ENCODE assay signal across 20 mouse cellular contexts in the genomic region with DNA sequence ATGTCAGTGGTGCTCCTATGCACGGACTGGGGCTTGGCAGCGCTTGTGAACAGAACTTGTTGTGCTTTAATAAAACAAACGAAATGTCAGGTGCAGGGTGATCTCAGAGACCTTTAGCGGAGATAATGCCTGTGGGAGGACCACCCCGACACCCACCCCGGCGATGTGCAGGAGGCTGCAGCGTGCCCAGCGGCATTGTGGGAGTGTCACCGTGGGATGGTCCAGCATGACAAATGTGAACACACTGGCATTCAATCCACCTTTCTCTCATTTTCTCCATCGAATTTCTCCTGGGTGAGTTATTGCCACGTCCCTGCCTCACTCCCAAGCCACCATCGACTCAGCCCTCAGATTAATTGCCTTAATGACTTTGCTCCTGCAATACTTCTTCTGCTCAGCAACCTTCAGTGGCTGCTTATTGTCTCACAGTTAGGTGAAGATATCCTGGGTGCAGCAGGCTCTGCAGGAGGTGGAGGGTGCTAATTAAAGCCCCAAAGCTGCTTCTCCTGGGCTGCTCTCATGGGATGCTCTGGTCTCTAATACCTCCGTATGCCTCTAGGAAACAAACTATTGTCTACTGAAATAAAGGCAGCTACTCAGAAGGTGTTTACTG.
DNase-seq lines count a peak whose midpoint lies in the region; ATAC-seq lines count a peak whose summit lies in the region.
"Had no signal": no experiment of that assay in that cellular context is flagged by ENCODE, and none has a peak within 500 bp of the region (broad histone marks: within the 10 kb centered on the region; RNA-seq: fewer than 3 reads in every experiment).

No protein-coding gene starts in this region.

- no peak overlapping the region for H3K4me3 ChIP-seq in heart, embryonic 10.5 days
- no peak overlapping the region for H3K4me3 ChIP-seq in hindbrain, embryonic 12.5 days
- no peak overlapping the region for H3K4me3 ChIP-seq in hindbrain, embryonic 13.5 days
- no peak overlapping the region for H3K4me3 ChIP-seq in neural tube, embryonic 12.5 days
- H3K4me3 ChIP-seq: embryonic facial prominence, embryonic 13.5 days; limb, embryonic 10.5 days; liver, embryonic 15.5 days; lung, embryonic 15.5 days had no signal

- no peak overlapping the region for H3K9ac ChIP-seq in hindbrain, embryonic 12.5 days
- no peak overlapping the region for H3K9ac ChIP-seq in hindbrain, embryonic 13.5 days
- H3K9ac ChIP-seq in neural tube, embryonic 12.5 days, result no peak overlapping the region
- H3K9ac ChIP-seq: embryonic facial prominence, embryonic 13.5 days; liver, embryonic 15.5 days; lung, embryonic 15.5 days had no signal

- peaks cover 9% of the 10 kb centered on the region; the same call in 1 of the 2 replicates for H3K4me1 ChIP-seq in heart, embryonic 10.5 days
- peaks cover 8% of the 10 kb centered on the region; the same call in 1 of the 2 replicates for H3K4me1 ChIP-seq in hindbrain, embryonic 12.5 days
- H3K4me1 ChIP-seq in hindbrain, embryonic 13.5 days (replicated peaks), result peaks cover 23% of the 10 kb centered on the region
- peaks cover 15% of the 10 kb centered on the region for H3K4me1 ChIP-seq in neural tube, embryonic 12.5 days
- H3K4me1 ChIP-seq: embryonic facial prominence, embryonic 13.5 days; limb, embryonic 10.5 days; liver, embryonic 15.5 days; lung, embryonic 15.5 days had no signal

- 0 out of 2 replicates have a peak, but pooled peaks cover 6% of the 10 kb centered on the region for H3K27me3 ChIP-seq in heart, embryonic 10.5 days (ENCODE audit: insufficient read depth, poor library complexity, severe bottlenecking)
- no peaks in the 10 kb centered on the region for H3K27me3 ChIP-seq in hindbrain, embryonic 12.5 days
- no peaks in the 10 kb centered on the region for H3K27me3 ChIP-seq in hindbrain, embryonic 13.5 days
- no peaks in the 10 kb centered on the region for H3K27me3 ChIP-seq in neural tube, embryonic 12.5 days (replicated peaks)
- H3K27me3 ChIP-seq: embryonic facial prominence, embryonic 13.5 days; liver, embryonic 15.5 days; lung, embryonic 15.5 days had no signal

- H3K36me3 ChIP-seq in heart, embryonic 10.5 days, result no peaks in the 10 kb centered on the region
- H3K36me3 ChIP-seq in hindbrain, embryonic 12.5 days, result no peaks in the 10 kb centered on the region
- no peaks in the 10 kb centered on the region for H3K36me3 ChIP-seq in hindbrain, embryonic 13.5 days
- H3K36me3 ChIP-seq in neural tube, embryonic 12.5 days, result no peaks in the 10 kb centered on the region
- H3K36me3 ChIP-seq: embryonic facial prominence, embryonic 13.5 days; limb, embryonic 10.5 days; liver, embryonic 15.5 days; lung, embryonic 15.5 days had no signal

- intact Hi-C loops in heart, postnatal 36 days (cut with DNase I), result no loop called here

- DNase-seq in heart, embryonic 10.5 days (ENCODE audit: low spot score), result peak; percentile 56
- DNase-seq in heart, postnatal 36 days, result no peak
- no peak for DNase-seq in layer of hippocampus, postnatal 25 days (ENCODE audit: extremely low spot score in 1 of 2, low spot score in 1 of 2)
- DNase-seq: adrenal gland, adult 8-10 months; cerebellum, adult 11-12 months; liver; lung, postnatal 4 days; thymus, adult 18-20 months; thymus, postnatal 4 days had no signal

- no peak overlapping the region for H3K4me2 ChIP-seq in hindbrain, embryonic 12.5 days (replicated peaks)
- H3K4me2 ChIP-seq in hindbrain, embryonic 13.5 days, result 0 out of 2 replicates have a peak overlapping the region, but pooled peaks have one; percentile 6
- H3K4me2 ChIP-seq in neural tube, embryonic 12.5 days (replicated peaks), result no peak overlapping the region; the same call in 1 of the 2 replicates
- H3K4me2 ChIP-seq: embryonic facial prominence, embryonic 13.5 days; liver, embryonic 15.5 days; lung, embryonic 15.5 days; midbrain, embryonic 11.5 days had no signal

- no peak overlapping the region for H3K27ac ChIP-seq in heart, embryonic 10.5 days
- peak overlapping the region; percentile 44 for H3K27ac ChIP-seq in hindbrain, embryonic 12.5 days
- peak overlapping the region; percentile 73 for H3K27ac ChIP-seq in hindbrain, embryonic 13.5 days
- H3K27ac ChIP-seq in neural tube, embryonic 12.5 days, result no peak overlapping the region
- H3K27ac ChIP-seq: embryonic facial prominence, embryonic 13.5 days; limb, embryonic 10.5 days; liver, embryonic 15.5 days; lung, embryonic 15.5 days had no signal

- no peaks in the 10 kb centered on the region for H3K9me3 ChIP-seq in heart, embryonic 10.5 days
- H3K9me3 ChIP-seq in hindbrain, embryonic 12.5 days (replicated peaks), result no peaks in the 10 kb centered on the region
- H3K9me3 ChIP-seq in hindbrain, embryonic 13.5 days, result no peaks in the 10 kb centered on the region
- no peaks in the 10 kb centered on the region for H3K9me3 ChIP-seq in neural tube, embryonic 12.5 days
- H3K9me3 ChIP-seq: embryonic facial prominence, embryonic 13.5 days; limb, embryonic 10.5 days; liver, embryonic 15.5 days; lung, embryonic 15.5 days had no signal

- WGBS in heart, embryonic 10.5 days, result 69% methylated on average over 14 of the region's 14 CpGs
- 60% methylated on average over 14 of the region's 14 CpGs for WGBS in hindbrain, embryonic 12.5 days
- WGBS in hindbrain, embryonic 13.5 days, result 53% methylated on average over 14 of the region's 14 CpGs
- 51% methylated on average over 14 of the region's 14 CpGs for WGBS in neural tube, embryonic 12.5 days

- no peak; the same call in 1 of the 2 replicates for ATAC-seq in hindbrain, embryonic 12.5 days (ENCODE audit: low FRiP score)
- peak; percentile 54; the same call in 1 of the 2 replicates for ATAC-seq in hindbrain, embryonic 13.5 days (ENCODE audit: low FRiP score)
- ATAC-seq in neural tube, embryonic 12.5 days (ENCODE audit: low FRiP score, low read depth), result peak; percentile 25; the same call in 1 of the 2 replicates
- ATAC-seq in megakaryocyte progenitor cell, adult 5-6 weeks (replicated peaks; ENCODE audit: poor library complexity), result no peak
- ATAC-seq: activated CD4-positive, CD25-positive, alpha-beta regulatory T cell, adult 4 months; intestine, postnatal 0 days had no signal

Comparison
In these comparisons a context has a peak if more than half of its experiments do, and no peak if none do; other contexts are left out.
1. ATAC-seq: peak in hindbrain, embryonic 13.5 days (single experiment) and neural tube, embryonic 12.5 days (single experiment); none in hindbrain, embryonic 12.5 days (single experiment) and megakaryocyte progenitor cell, adult 5-6 weeks (single experiment).
2. H3K27ac ChIP-seq: peak in hindbrain, embryonic 12.5 days (single experiment) and hindbrain, embryonic 13.5 days (single experiment); none in heart, embryonic 10.5 days (single experiment) and neural tube, embryonic 12.5 days (single experiment).